Mouse (Mus musculus) olfactory bulb, adult 2 months (tissue): ENCODE results near the gene Agpat1.

Experiments used
- CTCF ChIP-seq: fragments of 200-500 bp; IDR thresholded peaks from 2 replicates; pipeline ENCODE4 v1.5.1; 2012; ENCODE audit warnings: low read depth, mild to moderate bottlenecking, low read length, moderate library complexity; ENCODE audit not compliant: insufficient read depth
- POLR2A ChIP-seq: fragments of 200-500 bp; IDR thresholded peaks from 2 replicates; pipeline ENCODE4 v1.6.1; 2012; ENCODE audit warnings: mild to moderate bottlenecking, low read depth, low read length, moderate library complexity; ENCODE audit not compliant: insufficient read depth

GRCm38 (mm10) chr17:34582528-34582927, 21.5 kb upstream of the Agpat1 start:
- TF ChIP-seq CTCF = no peak
- TF ChIP-seq POLR2A = no peak
